Mouse (Mus musculus) stomach, embryonic 15.5 days (tissue): Measurements from ENCODE around the gene Nus1. TPM values are rescaled to one million over a fixed set of nuclear protein-coding genes. Genes with fewer than 3 reads are reported as not detected.

Experiments used
- ATAC-seq: fragments of 200-750 bp; cut with Nextera tagmentation; 2 replicates; pipeline ENCODE4 v1.8.0; 2017; ENCODE audit warnings: low read depth, moderate number of reproducible peaks, moderate TSS enrichment; ENCODE audit not compliant: insufficient read depth, low FRiP score
- H3K27ac ChIP-seq: fragments of 300-500 bp; sonication (generic); 2 replicates; pipeline ENCODE4 v1.5.1; 2015; ENCODE audit warnings: mild to moderate bottlenecking, inconsistent platforms
- H3K27me3 ChIP-seq: fragments of 300-500 bp; sonication (generic); replicated peaks from 2 replicates; pipeline ENCODE4 v1.6.1; 2015; ENCODE audit warnings: inconsistent platforms
- H3K36me3 ChIP-seq: fragments of 300-500 bp; sonication (generic); 2 replicates; pipeline ENCODE4 v1.6.1; 2015; ENCODE audit warnings: inconsistent platforms
- H3K4me1 ChIP-seq: fragments of 300-500 bp; sonication (generic); 2 replicates; pipeline ENCODE4 v1.6.1; 2015; ENCODE audit warnings: inconsistent platforms
- H3K4me2 ChIP-seq: fragments of 300-500 bp; sonication (generic); 2 replicates; pipeline ENCODE4 v1.6.1; 2015; ENCODE audit warnings: mild to moderate bottlenecking, inconsistent platforms
- H3K4me3 ChIP-seq: fragments of 300-500 bp; sonication (generic); replicated peaks from 2 replicates; pipeline ENCODE4 v1.5.1; 2015; ENCODE audit warnings: inconsistent platforms
- H3K9ac ChIP-seq: fragments of 300-500 bp; sonication (generic); 2 replicates; pipeline ENCODE4 v1.6.1; 2015; ENCODE audit warnings: inconsistent platforms
- H3K9me3 ChIP-seq: fragments of 300-500 bp; sonication (generic); 2 replicates; pipeline ENCODE4 v1.6.1; 2016; ENCODE audit warnings: inconsistent platforms
- WGBS: fragments of 180-500 bp; shearing (Covaris S2); methylation state at CpG from one replicate; pipeline ENCODE4 v1.1.7; 2015; 5-methylcytosine and 5-hydroxymethylcytosine counted together
- polyA plus RNA-seq: library from polyadenylated mRNA; unstranded; fragments of >200 nt; fragmentation: Nextera tagmentation; extraction: Ambion mirVana; gene quantifications from 2 replicates; pipeline ENCODE4 v1.2.1, GENCODE M21; 2015

The Nus1 gene
- 14.6 and 16.4 TPM in 2 replicates for polyA plus RNA-seq

DNA sequence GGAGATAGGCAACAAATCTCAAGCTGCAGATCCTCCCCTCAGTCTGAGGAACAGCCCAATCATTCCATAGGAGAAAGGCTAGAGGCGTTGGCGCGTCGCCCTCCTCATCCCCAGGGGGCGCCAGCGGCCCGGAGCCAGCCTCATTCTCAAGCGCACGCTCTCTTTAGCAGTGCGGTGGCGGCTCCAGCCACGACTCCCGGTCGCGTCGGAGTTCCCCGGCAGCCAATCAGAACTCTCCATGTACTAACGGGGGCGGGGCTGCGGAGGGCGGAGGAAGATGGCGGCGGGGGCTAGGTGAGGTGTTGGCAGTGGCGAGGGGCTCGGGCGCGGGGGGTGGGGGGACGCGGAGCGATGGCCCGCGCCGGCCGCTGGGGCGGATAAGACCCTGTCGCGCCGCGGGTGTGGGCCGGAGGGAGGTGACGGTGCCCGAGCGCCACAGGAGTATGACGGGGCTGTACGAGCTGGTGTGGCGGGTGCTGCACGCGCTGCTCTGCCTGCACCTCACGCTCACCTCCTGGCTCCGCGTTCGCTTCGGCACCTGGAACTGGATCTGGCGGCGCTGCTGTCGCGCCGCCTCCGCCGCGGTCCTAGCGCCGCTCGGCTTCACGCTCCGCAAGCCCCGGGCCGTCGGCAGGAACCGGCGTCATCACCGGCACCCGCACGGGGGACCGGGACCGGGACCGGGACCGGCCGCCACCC is at the start of gene Nus1:
Gene Nus1 (plus strand): TSS at position 249 of the 699 bp plus-strand sequence.
- Histone ChIP-seq H3K9me3 (no peaks in the 10 kb centered on the region), H3K27ac (peak within 1 kb of the TSS; percentile 95), H3K4me2 (peak within 1 kb of the TSS; percentile 63), H3K4me3 (peak within 1 kb of the TSS; percentile 89), H3K9ac (peak within 1 kb of the TSS; percentile 87), H3K27me3 (no peaks in the 10 kb centered on the region), H3K36me3 (peaks cover 7% of the 10 kb centered on the region; the same call in 1 of the 2 replicates), H3K4me1 (peaks cover 14% of the 10 kb centered on the region)
- peak; percentile 98 for ATAC-seq
- under 1% methylated on average over 76 of the region's 79 CpGs for WGBS

DNA sequence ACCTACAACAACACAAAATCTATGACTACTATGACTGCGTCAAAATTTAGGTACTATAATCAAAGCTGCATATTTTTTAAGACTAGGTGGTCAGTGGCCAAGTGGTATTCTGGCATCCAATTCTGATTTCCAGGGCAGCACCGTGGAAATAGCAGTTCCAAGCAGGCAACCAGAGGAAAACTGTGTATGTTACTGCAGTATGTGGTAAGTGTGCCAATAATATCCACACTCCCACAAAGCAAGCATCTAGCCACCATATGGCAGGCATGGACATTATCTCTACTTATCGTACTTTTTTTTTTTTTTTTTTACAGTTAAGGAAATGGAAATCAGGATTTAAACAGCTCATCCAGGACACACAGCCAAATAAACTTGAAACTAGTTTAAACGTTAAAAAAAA is 49.0 kb upstream of the Nus1 start:
- no peak overlapping the region for H3K27ac ChIP-seq
- no peak overlapping the region for H3K4me2 ChIP-seq
- H3K9ac ChIP-seq: no peak overlapping the region
- H3K36me3 ChIP-seq: peaks cover 2% of the 10 kb centered on the region; the same call in 1 of the 2 replicates
- no peaks in the 10 kb centered on the region for H3K27me3 ChIP-seq
- H3K9me3 ChIP-seq: no peaks in the 10 kb centered on the region
- no peak overlapping the region for H3K4me3 ChIP-seq
- WGBS: 80% methylated on average over 4 of the region's 4 CpGs
- no peaks in the 10 kb centered on the region for H3K4me1 ChIP-seq
- ATAC-seq: no peak

DNA sequence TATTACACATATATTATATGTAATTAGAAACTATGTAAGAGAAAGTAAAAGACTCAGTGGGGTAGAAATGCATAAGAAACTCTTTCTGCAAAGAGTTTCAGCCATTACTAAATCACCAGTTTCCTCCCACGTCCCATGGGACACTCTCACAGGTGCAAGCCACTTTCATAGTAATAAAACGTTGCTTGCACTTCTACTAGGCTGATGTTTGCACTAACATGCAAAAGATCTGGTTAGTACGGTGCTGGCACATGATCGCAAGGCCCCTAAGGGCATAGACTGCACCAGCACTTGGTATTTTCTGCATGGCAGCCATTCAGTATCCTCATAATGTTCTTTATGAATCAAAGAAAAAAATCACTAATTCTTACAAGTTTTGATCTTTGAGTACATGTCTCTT is 43.5 kb upstream of the Nus1 start:
- Histone ChIP-seq H3K4me1 (no peaks in the 10 kb centered on the region), H3K9ac (no peak overlapping the region), H3K27ac (no peak overlapping the region), H3K27me3 (no peaks in the 10 kb centered on the region), H3K9me3 (no peaks in the 10 kb centered on the region), H3K36me3 (peaks cover 2% of the 10 kb centered on the region; the same call in 1 of the 2 replicates), H3K4me2 (no peak overlapping the region), H3K4me3 (no peak overlapping the region)
- no peak for ATAC-seq
- WGBS: 76% methylated on average over 4 of the region's 4 CpGs

DNA sequence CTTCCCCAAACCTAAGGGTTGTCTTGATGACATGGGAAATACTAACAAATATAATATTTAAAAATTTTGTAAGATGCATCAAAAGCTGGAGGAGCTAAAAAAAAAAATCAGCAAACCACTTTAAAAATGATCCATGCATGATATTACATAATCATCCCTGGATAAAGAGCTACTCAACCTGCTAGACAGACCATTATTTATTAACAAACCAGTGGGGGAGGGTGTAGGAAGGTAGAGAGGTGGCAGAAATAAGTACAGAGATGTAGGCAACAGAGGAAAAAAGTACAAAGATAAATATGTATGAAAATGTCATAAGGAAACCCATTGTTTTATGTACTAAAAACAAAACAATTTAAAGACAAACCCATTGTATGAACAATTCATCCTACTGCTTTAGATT is 42.7 kb upstream of the Nus1 start:
- Histone ChIP-seq H3K27ac (no peak overlapping the region), H3K9ac (no peak overlapping the region)

GRCm38 (mm10) chr10:52376422-52376821 is 40.9 kb upstream of the Nus1 start:
- no peak for ATAC-seq
- H3K9me3 ChIP-seq: no peaks in the 10 kb centered on the region
- no peak overlapping the region for H3K4me3 ChIP-seq
- H3K4me1 ChIP-seq: no peaks in the 10 kb centered on the region
- H3K27me3 ChIP-seq: no peaks in the 10 kb centered on the region
- H3K9ac ChIP-seq: no peak overlapping the region
- H3K36me3 ChIP-seq: no peaks in the 10 kb centered on the region
- 91% methylated on average over 2 of the region's 2 CpGs for WGBS
- no peak overlapping the region for H3K27ac ChIP-seq
- no peak overlapping the region for H3K4me2 ChIP-seq

More for the DNA sequence above, 42.7 kb upstream of the Nus1 start:
- H3K9me3 ChIP-seq: no peaks in the 10 kb centered on the region
- peaks cover 2% of the 10 kb centered on the region; the same call in 1 of the 2 replicates for H3K36me3 ChIP-seq
- H3K4me2 ChIP-seq: no peak overlapping the region
- H3K4me1 ChIP-seq: no peaks in the 10 kb centered on the region
- no peaks in the 10 kb centered on the region for H3K27me3 ChIP-seq
- ATAC-seq: no peak
- no peak overlapping the region for H3K4me3 ChIP-seq

DNA sequence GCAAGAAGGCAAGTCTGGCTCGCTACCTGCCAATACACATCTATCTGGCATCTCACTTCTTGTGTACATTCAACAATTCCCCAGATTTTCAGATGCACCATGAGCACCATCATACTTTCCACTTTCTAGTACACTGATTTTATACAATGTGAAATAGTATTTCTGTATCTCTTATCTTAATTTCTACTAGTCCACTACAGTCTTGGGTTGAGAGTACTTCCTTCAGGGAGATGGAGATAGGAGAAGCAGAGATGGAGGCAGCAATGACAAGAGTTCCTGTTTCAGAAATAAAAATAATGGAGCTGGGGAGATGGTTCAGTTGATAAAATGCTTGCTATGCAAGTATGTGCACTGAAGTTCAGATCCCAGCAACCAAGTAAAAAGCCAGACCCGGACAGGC is 39.5 kb upstream of the Nus1 start:
- 87% methylated on average over 2 of the region's 2 CpGs for WGBS
- H3K27me3 ChIP-seq: no peaks in the 10 kb centered on the region
- ATAC-seq: no peak
- no peaks in the 10 kb centered on the region for H3K9me3 ChIP-seq
- no peak overlapping the region for H3K4me3 ChIP-seq
- H3K27ac ChIP-seq: no peak overlapping the region
- H3K36me3 ChIP-seq: no peaks in the 10 kb centered on the region
- no peaks in the 10 kb centered on the region for H3K4me1 ChIP-seq
- no peak overlapping the region for H3K9ac ChIP-seq
- H3K4me2 ChIP-seq: no peak overlapping the region

DNA sequence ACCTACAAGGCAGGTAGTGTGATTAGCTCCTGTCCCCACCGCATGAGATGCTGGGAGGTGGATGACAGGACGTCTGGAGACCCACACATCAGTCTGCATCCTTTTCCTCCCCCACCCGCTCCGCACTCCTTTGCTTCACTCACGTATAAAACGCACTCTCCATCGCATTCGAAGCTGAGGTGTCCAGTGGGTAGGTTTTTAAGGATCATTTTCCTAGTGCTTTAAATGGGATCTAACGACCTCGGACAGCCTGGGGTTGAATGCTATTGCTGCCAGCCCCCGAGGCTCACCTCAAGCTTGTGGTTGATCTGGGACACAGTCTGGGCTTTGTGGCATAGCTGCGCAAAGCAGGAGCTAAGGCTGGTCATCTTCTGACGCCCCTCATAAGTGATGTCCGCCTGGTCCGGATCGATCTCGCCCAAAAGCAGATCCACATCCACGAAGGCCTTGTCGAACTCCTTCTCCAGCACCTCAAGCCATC is 36.0 kb upstream of the Nus1 start:
- Histone ChIP-seq H3K4me1 (no peaks in the 10 kb centered on the region), H3K27ac (peak overlapping the region; percentile 98), H3K9ac (peak overlapping the region; percentile 90), H3K9me3 (no peaks in the 10 kb centered on the region), H3K4me2 (peak overlapping the region; percentile 77), H3K36me3 (no peaks in the 10 kb centered on the region), H3K4me3 (peak overlapping the region; percentile 91), H3K27me3 (no peaks in the 10 kb centered on the region)
- peak; percentile 10; the same call in 1 of the 2 replicates for ATAC-seq
- WGBS: 0% methylated on average over 19 of the region's 19 CpGs

DNA sequence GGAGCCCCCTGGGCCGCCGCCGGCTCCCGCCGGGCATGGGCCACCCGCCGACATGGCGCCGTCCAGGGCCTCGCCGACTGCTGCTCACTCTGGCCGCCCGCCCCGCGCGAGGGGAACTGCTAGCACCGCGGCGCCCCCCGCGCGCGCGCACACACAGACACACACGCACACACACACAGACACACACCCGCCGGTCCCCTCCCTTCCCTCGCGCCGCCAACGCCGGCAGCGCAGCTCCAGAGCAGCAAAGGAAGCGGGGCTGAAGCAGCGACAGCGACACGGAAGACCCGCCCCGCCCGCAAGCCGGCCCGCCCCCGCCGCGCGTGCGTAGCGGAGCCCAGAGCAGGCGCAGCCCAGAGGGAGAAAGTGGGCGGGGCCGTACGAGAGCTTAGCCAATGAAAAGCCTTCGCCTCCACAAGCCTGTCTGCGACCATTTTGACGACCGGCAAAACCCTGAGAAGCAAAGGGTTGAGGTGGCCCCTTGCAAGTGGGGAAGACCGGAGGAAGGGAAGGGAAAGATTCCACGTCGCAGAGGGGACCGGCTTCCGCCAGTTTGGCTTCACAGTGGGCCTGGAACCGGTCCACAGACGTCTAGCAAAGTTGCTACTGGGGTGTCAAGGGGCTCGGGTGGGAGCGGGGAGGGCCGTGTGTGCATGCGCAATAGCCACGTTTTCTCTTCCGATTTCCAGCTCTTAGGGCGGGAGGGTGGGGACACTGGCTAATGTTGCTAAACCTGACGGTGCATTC is 35.3 kb upstream of the Nus1 start, which contains the start of gene Gopc:
Gene Gopc (minus strand): TSS at position 280 of the 747 bp plus-strand sequence.
- Histone ChIP-seq H3K9me3 (no peaks in the 10 kb centered on the region), H3K4me3 (peak within 1 kb of the TSS; percentile 91), H3K27ac (peak within 1 kb of the TSS; percentile 98), H3K4me2 (peak within 1 kb of the TSS; percentile 77), H3K36me3 (no peaks in the 10 kb centered on the region), H3K4me1 (no peaks in the 10 kb centered on the region), H3K27me3 (no peaks in the 10 kb centered on the region), H3K9ac (peak within 1 kb of the TSS; percentile 90)
- WGBS: under 1% methylated on average over 68 of the region's 71 CpGs
- ATAC-seq: peak; percentile 97

GRCm38 (mm10) chr10:52383022-52383421 is 34.3 kb upstream of the Nus1 start:
- peak overlapping the region; percentile 61 for H3K4me2 ChIP-seq
- no peaks in the 10 kb centered on the region for H3K36me3 ChIP-seq
- H3K27ac ChIP-seq: peak overlapping the region; percentile 98; the same call in 1 of the 2 replicates
- WGBS: 71% methylated on average over 6 of the region's 6 CpGs
- peak overlapping the region; percentile 91 for H3K4me3 ChIP-seq
- no peaks in the 10 kb centered on the region for H3K4me1 ChIP-seq
- ATAC-seq: no peak
- H3K9me3 ChIP-seq: no peaks in the 10 kb centered on the region
- H3K27me3 ChIP-seq: no peaks in the 10 kb centered on the region
- H3K9ac ChIP-seq: no peak overlapping the region

GRCm38 (mm10) chr10:52383522-52383921 is 33.8 kb upstream of the Nus1 start:
- Histone ChIP-seq H3K4me1 (no peaks in the 10 kb centered on the region), H3K4me2 (no peak overlapping the region), H3K27me3 (no peaks in the 10 kb centered on the region), H3K4me3 (no peak overlapping the region), H3K27ac (no peak overlapping the region), H3K9me3 (no peaks in the 10 kb centered on the region), H3K36me3 (no peaks in the 10 kb centered on the region), H3K9ac (no peak overlapping the region)
- WGBS: 82% methylated on average over 1 of the region's 1 CpGs
- no peak for ATAC-seq

GRCm38 (mm10) chr10:52384823-52385610 is 32.3 kb upstream of the Nus1 start:
- Histone ChIP-seq H3K9me3 (no peaks in the 10 kb centered on the region), H3K4me1 (no peaks in the 10 kb centered on the region)
- 44% methylated on average over 8 of the region's 8 CpGs for WGBS

More at GRCm38 (mm10) chr10:52384823-52385610, 32.3 kb upstream of the Nus1 start:
- Histone ChIP-seq H3K36me3 (no peaks in the 10 kb centered on the region), H3K27ac (no peak overlapping the region), H3K4me2 (no peak overlapping the region), H3K27me3 (no peaks in the 10 kb centered on the region), H3K4me3 (no peak overlapping the region), H3K9ac (no peak overlapping the region)
- ATAC-seq: no peak
